Mouse (Mus musculus) hematopoietic stem cell, adult 5-6 weeks (primary cell): ENCODE measurements around the gene Ccdc146. TPM values are rescaled to one million over a fixed set of nuclear protein-coding genes. Genes with fewer than 3 reads are reported as not detected.

ENCODE experiments used
- ATAC-seq, 2 experiments: fragments of 125-278 bp in 1 of 2; replicated peaks in 1 of 2; 2 replicates each; pipeline ENCODE4 v1.8.0; 2016 to 2017; ENCODE audit warnings: inconsistent platforms in 2 of 2, mild to moderate bottlenecking in 2 of 2, moderate number of reproducible peaks in 2 of 2, low read depth in 1 of 2, moderate TSS enrichment in 1 of 2; ENCODE audit not compliant: low FRiP score in 2 of 2, poor library complexity in 2 of 2, severe bottlenecking in 2 of 2, insufficient read depth in 1 of 2, low TSS enrichment in 1 of 2
- total RNA-seq: library from RNA; stranded (forward); fragments of 172-1452, 232-1000 nt; gene quantifications from 2 replicates; pipeline ENCODE4 v1.2.3, GENCODE M21; 2017

Gene Ccdc146
- total RNA-seq, 1 experiment from 2014 or later: not detected

DNA sequence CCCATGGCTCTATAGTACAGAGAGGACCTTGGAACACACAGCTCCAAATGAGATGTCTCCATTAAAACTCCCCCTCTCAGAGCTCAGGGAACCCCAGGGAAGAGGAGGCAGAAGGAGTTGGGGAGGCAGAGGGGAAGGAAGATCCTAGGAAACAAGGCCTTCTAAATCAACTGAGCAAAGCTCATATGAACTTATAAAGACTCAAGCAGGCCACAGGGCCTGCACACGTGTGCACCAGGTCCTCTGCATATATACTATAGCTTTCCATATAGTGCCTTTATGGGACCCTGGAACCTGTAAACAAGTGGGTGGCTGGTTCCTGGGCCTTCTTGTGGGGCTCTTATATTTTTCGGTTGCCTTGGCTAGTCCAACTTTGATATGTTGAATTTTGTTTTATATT, 29.9 kb downstream of the Ccdc146 start:
- ATAC-seq: no peak

DNA sequence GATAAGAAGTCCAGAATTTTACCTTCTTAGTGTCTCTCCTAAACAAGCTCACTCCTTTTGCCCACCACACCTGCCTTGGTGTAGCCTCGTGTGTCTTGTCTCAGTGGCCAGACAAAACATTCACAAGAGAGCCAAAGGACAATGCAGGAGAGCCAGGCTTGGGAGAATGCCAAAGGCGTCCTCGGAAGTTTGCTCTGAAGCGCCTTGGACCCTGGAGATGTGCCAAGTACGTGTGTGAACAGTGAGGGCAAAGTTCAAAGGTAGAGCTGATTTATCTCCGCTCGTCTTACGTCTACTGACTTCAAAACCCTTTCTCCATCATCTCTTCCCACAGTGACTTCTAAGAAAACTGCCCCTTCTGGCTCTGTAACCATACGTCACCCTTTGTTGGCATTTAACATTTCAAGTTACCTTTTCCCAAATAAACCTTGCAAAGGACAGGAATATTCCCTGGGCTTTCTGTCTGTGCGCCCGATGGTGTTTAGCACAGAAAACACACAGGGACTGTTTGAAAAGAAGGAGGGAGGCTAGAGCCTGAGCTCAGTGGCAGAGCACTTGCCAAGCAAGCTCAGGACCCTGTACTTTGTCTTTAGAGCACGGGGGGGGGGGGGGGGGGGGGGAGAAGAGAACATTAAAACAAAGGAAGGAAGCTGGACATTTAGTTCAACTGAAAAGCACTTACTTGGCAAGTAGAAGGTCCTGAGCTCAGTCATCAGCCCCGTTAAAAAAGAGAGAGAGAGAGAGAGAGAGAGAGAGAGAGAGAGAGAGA, 32.7 kb downstream of the Ccdc146 start:
- ATAC-seq: no peak

DNA sequence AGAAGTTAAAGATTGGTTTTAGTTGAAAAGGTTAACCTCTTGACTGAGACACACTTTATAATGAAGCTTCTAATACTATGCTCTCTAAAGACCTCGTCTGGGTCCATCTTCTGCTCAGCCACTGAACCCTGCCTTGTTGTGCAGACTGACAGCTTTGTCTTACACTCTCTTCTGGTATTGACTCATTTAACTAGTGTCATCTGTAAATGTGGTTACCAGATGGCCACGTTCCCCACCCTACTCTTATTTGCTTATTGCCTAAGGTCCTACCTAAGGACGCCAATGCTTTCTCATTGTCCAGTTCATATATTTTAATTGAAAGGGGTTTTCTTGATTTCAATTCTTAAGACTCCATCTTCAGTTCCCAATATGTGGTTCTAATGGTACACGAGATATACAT, 35.6 kb downstream of the Ccdc146 start:
- ATAC-seq: no peak

DNA sequence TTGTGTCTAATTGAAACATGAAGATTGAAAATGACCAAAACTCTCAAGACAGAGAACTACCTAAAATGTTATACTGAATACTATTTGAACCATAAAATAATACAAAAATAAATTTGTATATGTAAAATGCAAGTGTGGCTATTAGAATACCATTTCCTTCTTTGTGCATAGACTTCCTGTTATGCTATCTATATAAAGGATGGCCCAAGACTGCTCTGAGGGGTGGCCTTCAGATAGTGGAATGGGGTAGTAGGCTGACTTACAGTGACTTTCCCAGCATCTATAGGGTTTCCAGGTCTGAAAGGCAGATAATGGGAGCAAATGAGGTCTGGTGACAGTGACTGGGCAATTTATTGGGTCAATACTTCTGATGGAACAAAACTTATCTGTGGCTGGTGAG, 37.1 kb downstream of the Ccdc146 start:
- ATAC-seq: no peak

- peak; percentile 58 to 73 for ATAC-seq
Observed at GRCm38 (mm10) chr5:21386432-21386831, 38.0 kb downstream of the Ccdc146 start.

GRCm38 (mm10) chr5:21384976-21385375, 39.5 kb downstream of the Ccdc146 start:
- ATAC-seq: no peak

- ATAC-seq: no peak
Observed at GRCm38 (mm10) chr5:21384252-21384960, 40.1 kb downstream of the Ccdc146 start.

DNA sequence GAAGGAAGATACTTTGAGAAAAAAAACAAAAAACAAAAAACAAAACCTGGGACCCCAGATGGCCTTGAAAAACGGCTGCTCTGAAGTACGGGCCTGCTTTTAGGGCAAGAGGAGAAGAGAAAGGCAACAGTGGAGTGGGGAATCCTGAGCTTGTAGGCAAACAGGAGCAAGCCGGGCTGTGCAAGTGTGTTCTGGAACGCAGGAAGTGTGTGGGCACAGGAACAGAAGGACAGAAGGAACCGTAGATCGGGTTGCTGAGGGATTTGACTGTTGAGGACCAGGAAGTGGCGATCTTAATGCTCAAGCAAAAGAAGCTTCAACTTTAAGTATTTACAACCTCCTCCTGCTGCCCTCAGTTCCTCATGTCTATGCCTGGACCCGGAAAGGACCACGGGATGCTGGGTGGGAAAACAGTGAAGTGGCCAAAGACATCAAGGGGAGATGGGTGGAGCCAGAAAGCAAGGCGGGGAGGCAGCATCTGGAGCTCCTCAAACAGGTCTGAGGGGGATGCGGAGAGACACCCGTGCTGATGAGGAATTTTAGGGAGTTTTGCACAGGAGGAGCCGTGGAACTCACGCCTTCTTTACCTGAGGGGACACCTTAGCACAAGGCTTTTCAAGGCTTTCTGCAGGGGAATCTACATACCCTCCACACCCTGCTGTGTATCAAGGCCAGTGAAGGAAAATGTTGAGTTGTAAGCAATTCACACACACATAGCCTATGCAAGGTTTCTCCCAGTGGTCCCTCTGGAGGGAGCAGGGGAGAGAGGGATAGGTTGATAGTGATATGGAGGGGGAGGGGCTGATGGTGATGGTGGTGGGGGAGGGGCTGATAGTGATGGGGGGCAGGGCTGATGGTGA, 40.9 kb downstream of the Ccdc146 start:
- peak in 1 of 2 experiments; percentile 16; a peak in 1 of 4 replicates for ATAC-seq

DNA sequence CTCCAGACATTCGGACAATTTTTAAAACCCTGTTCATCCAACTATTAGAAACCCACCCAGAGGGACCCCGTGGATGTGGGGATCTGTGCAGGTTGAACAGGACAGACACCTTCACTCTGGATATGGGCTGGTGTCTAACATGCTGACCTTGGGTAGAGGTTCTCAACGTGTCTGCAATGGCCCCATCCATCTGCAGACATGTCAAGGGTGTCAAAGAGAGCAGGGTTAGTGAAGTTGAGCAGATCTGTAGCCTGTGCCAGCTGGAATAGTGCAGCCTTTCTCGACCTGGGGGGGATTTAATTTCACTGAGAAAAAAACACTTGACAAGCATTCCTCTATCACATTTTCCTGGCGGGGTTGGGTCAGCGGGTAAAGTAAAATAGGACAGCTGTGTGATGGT, 41.8 kb downstream of the Ccdc146 start:
- no peak for ATAC-seq

DNA sequence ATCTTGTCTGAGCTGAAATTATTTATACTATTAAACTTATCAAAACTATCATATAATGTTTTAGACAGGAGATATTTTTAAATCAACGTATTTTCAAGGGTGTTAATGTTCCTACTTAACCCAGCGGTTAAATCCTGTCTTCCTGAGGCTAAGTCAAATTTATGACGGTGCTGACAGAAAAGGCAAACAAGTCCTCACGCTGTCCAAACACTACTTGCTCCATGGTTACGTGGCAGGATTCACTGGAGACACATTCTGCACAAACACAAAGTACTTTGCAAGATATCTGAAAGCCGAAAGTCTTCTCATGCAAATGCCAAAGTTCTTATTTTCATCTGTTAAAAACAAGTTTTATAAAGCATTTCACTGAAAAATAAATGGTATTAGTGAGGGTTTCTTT, 42.5 kb downstream of the Ccdc146 start:
- ATAC-seq: no peak

GRCm38 (mm10) chr5:21378397-21378796, 46.1 kb downstream of the Ccdc146 start:
- no peak for ATAC-seq

- no peak for ATAC-seq
Observed at GRCm38 (mm10) chr5:21376935-21377334, 47.5 kb downstream of the Ccdc146 start.

- no peak for ATAC-seq
Observed at GRCm38 (mm10) chr5:21373180-21373518, 51.3 kb downstream of the Ccdc146 start.

GRCm38 (mm10) chr5:21372493-21373179, 51.8 kb downstream of the Ccdc146 start, which contains the start of gene Fgl2:
Fgl2 (plus strand) TSS chr5:21372642.
- ATAC-seq: peak; percentile 95 to 98

- ATAC-seq: no peak
Observed at GRCm38 (mm10) chr5:21371920-21372319, 52.6 kb downstream of the Ccdc146 start.

DNA sequence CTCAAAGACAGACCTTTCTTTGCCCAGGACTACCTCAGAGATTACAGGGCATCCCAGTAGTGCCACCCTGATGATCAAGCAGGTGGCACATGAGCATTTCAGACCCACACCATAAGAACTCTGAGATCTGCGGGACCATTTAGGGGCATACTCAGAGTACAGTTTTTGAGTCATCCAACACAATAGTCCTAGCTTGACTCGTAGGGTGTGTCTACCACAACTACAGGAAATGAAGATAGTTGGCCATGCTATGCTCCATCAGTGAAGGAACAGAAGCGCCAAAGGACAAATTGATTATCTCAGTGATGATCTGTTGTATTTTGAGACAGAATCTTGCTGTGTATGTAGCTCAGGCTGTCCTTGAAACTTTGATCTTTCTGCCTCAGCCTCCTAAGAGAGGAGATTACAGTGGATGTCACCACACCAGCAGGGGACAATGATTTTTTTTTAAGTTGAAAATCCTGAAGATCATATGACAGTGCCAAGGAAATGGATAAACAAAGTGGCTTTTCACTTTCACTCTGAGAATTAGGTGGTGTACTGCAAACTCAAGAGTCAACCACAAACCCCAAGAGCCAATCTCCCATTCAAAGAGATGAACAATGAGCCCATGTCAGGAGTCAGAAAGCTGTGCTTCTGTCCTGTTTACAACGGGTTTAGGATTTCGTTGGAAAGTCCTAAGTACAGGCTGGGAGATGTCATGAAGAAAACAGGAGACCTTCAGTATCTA, 54.1 kb downstream of the Ccdc146 start:
- no peak for ATAC-seq

DNA sequence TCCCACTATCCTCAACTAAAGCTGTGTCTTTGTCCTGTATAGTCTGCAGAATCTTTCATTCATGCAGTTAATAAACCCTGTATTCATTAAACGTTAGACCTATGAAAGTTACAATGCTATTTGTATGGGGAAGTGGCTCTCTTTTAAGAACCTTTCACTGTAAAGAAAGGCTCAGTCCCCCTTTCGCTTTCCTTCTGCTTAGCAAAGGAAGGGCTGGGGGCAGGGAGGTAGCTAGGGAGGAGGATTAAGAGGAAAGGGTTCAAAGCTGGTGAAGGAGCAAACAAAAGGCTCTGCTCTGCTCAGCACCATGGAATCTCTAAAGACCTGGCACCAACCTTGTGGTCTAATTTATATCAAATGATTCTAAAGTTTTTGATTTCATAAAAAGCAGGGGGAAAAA, 57.0 kb downstream of the Ccdc146 start:
- 0 out of 4 replicates have a peak, but pooled peaks of 1 of the 2 experiments have one; percentile 42 for ATAC-seq
